Mouse (Mus musculus) small intestine, adult 2 months (tissue): ENCODE measurements around the gene Zfp800. TPM values are rescaled to one million over a fixed set of nuclear protein-coding genes. Genes with fewer than 3 reads are reported as not detected.

ENCODE experiments used
- H3K27ac ChIP-seq: fragments of 200-500 bp; 2 replicates; pipeline ENCODE4 v1.5.1; 2012; ENCODE audit warnings: low read depth, low read length, control low read depth, inconsistent platforms; ENCODE audit not compliant: insufficient read depth
- H3K27me3 ChIP-seq: fragments of 200-500 bp; 2 replicates; pipeline ENCODE4 v1.6.1; 2012; ENCODE audit warnings: mild to moderate bottlenecking, moderate library complexity, low read length, inconsistent platforms; ENCODE audit not compliant: control insufficient read depth, insufficient read depth
- H3K36me3 ChIP-seq: fragments of 200-500 bp; 2 replicates; pipeline ENCODE4 v1.6.1; 2012; ENCODE audit warnings: mild to moderate bottlenecking, low read length, control low read depth, inconsistent platforms; ENCODE audit not compliant: control insufficient read depth, insufficient read depth
- H3K4me1 ChIP-seq: fragments of 200-500 bp; 2 replicates; pipeline ENCODE4 v1.6.1; 2012; ENCODE audit warnings: low read length, inconsistent platforms, mixed read lengths; ENCODE audit not compliant: control insufficient read depth, insufficient read depth, insufficient read length
- H3K4me3 ChIP-seq: fragments of 200-500 bp; 2 replicates; pipeline ENCODE4 v1.5.1; 2012; ENCODE audit warnings: low read depth, mild to moderate bottlenecking, control low read depth, inconsistent platforms, low read length, moderate library complexity
- CTCF ChIP-seq: fragments of 200-500 bp; IDR thresholded peaks from 2 replicates; pipeline ENCODE4 v1.5.1; 2012; ENCODE audit warnings: low read depth, mild to moderate bottlenecking, control low read depth, inconsistent platforms, low read length, moderate library complexity, mixed read lengths; ENCODE audit not compliant: insufficient replicate concordance, insufficient read length; ENCODE audit errors: extremely low read depth
- POLR2A ChIP-seq: fragments of 200-500 bp; IDR thresholded peaks from 2 replicates; pipeline ENCODE4 v1.6.1; 2012; ENCODE audit warnings: low read depth, mild to moderate bottlenecking, control low read depth, inconsistent platforms, low read length, moderate library complexity
- WGBS: fragments of 180-500 bp; shearing (Covaris S2); methylation state at CpG from one replicate; pipeline ENCODE4 v1.1.7; 2018; 5-methylcytosine and 5-hydroxymethylcytosine counted together
- polyA plus RNA-seq: library from polyadenylated mRNA; depleted of rRNA; stranded (reverse); fragments of >200 nt; gene quantifications from 2 replicates; pipeline ENCODE4 v1.2.3, GENCODE M21; 2012

Gene Zfp800
- polyA plus RNA-seq, 1 experiment, result 3.1 TPM

DNA sequence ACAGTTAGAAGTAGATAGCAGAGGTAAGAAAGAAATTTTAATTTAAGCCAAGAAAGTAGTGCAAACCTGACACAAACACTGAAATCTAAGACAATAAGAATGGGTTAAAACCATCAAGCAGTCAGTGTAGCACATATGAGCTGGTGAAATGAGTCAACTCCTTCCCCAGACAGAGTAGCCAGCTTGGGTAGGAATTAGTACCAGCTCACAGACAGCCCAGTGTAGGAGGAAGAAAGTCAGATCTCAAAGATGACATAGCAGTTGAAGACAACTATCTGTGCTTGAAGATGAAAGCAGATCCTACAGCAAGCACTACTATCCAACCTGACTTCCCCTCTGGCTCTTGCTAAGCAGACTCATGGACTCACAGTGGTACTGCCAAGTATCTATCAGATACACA, 145.0 kb downstream of the Zfp800 start:
- no peak for TF ChIP-seq POLR2A
- TF ChIP-seq CTCF, result no peak
- H3K4me1 ChIP-seq, result no peaks in the 10 kb centered on the region
- H3K4me3 ChIP-seq, result no peak overlapping the region
- no peaks in the 10 kb centered on the region for H3K27me3 ChIP-seq
- H3K27ac ChIP-seq, result no peak overlapping the region
- H3K36me3 ChIP-seq, result peaks cover 30% of the 10 kb centered on the region

DNA sequence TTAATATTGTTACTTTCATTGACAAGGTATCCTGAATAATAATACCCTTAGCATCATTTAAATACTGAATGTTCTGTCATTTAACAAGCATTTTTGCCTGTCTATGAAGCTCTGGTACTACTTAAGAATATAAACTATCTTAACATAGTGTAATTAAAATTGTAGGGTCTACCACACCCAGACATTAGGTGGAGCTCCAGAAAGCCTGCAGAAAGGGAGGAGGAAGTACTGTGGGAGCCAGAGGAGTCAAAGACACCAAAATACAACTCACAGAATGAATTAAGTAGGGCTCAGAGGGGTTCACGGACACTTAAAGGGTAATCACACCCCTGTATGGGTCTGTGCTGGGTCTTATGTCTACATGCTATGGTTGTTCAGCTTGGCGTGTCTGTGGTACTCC, 149.6 kb downstream of the Zfp800 start:
- WGBS, result 94% methylated on average over 2 of the region's 2 CpGs
- no peaks in the 10 kb centered on the region for H3K4me1 ChIP-seq
- H3K27me3 ChIP-seq, result no peaks in the 10 kb centered on the region
- no peak for TF ChIP-seq CTCF
- H3K36me3 ChIP-seq, result peaks cover 31% of the 10 kb centered on the region
- H3K27ac ChIP-seq, result no peak overlapping the region
- no peak overlapping the region for H3K4me3 ChIP-seq

DNA sequence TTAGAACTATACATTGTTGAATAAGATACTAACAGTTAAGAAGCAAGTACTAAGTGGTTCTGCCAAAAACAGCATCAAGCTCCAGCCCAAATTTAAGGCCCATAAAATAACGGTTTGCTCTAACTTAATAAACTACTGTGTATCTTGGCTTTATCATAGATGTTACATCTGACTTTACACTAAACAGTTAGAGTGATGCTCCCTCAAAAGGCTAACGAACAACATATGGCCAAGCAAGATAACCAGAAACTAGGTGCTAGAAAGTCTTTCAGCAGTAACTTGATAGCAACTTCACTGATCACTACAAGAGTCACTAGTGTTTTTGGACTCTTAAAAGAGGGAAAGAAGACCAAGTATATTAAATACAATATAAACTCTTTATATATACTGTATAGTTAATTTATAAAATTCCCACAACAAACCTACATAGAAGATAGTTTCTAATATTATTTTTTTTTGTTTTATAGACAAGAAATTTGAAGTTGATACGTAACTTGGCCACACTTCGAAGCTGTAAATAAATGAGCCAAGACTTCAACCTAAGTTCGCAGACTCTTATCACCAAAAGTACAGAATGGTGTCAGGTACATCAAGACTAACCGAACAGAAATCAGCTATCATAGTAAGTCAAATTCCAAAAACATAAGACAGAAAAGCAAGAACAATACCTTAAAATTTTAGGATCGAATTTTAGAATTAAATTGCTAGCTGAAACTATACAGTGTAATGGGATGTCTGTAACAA, 165.0 kb downstream of the Zfp800 start:
- Histone ChIP-seq H3K4me1 (no peaks in the 10 kb centered on the region), H3K36me3 (peaks cover 11% of the 10 kb centered on the region), H3K27me3 (no peaks in the 10 kb centered on the region), H3K27ac (no peak overlapping the region), H3K4me3 (no peak overlapping the region)
- WGBS, result 95% methylated on average over 7 of the region's 7 CpGs
- TF ChIP-seq CTCF (no peak), POLR2A (no peak)

DNA sequence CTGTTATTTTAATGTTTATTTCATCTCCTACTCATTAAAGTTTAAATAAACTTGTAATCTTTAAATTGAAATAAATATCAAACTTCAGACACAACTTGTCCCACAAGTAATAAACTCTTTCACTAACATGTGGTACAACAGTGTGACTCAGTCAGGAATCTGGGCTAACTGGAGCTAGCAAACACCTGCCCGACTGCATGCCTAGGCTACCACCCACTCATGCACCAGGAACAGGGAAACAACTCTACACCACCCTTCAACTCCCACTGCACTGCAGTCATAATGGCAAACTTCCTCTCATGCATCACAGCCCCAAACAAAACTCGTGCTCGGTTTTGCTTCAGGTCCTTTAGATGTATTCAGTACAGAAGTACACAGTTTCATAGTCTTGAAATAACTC, 169.7 kb downstream of the Zfp800 start:
- TF ChIP-seq CTCF, result no peak
- no peak for TF ChIP-seq POLR2A
- H3K27me3 ChIP-seq, result no peaks in the 10 kb centered on the region
- no peak overlapping the region for H3K4me3 ChIP-seq
- no peaks in the 10 kb centered on the region for H3K4me1 ChIP-seq
- 67% methylated on average over 3 of the region's 3 CpGs for WGBS
- H3K36me3 ChIP-seq, result peaks cover 10% of the 10 kb centered on the region
- H3K27ac ChIP-seq, result no peak overlapping the region

DNA sequence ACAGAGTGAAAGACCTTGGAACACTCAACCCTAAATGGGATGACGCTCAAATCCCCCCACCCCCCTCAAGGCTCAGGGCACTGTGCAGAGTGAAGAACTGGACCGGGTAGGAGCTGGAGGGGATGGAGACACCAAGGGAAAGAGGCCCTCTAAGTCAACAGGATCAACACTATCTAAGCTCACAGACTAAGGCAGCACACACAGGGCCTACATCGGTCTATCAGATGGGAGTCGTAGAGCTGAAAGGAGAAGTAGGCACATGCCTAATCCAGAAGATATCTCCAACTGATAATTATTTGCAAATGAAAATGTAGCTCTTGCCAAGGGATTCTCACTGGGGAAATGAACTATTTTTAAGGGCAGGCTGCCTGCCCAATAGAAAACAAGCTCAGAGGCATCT, 176.8 kb downstream of the Zfp800 start:
- Histone ChIP-seq H3K36me3 (peaks cover 4% of the 10 kb centered on the region; the same call in 1 of the 2 replicates), H3K4me3 (no peak overlapping the region), H3K4me1 (no peaks in the 10 kb centered on the region), H3K27ac (no peak overlapping the region), H3K27me3 (no peaks in the 10 kb centered on the region)
- TF ChIP-seq POLR2A (no peak), CTCF (no peak)
- 88% methylated on average over 4 of the region's 4 CpGs for WGBS

DNA sequence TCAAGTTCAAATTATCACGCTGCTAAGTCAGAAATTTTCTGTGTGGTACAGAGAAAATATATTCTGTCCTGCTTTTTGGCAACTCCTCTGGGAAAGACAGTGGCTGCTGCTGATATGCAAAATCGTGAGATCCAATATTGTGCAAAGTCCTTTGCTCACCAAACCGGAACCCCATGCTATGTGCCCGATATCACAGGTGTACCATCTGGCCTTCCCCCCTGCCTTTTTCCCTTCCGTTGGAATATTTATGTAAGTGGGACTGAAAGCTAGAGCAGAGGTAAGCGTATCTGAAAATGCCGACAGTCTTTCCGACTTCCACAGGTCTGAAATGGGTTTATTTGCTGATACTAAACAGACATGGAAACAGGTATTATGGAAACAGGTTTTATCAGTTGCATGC, 179.4 kb downstream of the Zfp800 start:
- Histone ChIP-seq H3K36me3 (no peaks in the 10 kb centered on the region), H3K4me1 (no peaks in the 10 kb centered on the region), H3K4me3 (no peak overlapping the region), H3K27me3 (no peaks in the 10 kb centered on the region), H3K27ac (no peak overlapping the region)
- TF ChIP-seq CTCF, result no peak
- TF ChIP-seq POLR2A, result no peak
- 81% methylated on average over 8 of the region's 8 CpGs for WGBS

DNA sequence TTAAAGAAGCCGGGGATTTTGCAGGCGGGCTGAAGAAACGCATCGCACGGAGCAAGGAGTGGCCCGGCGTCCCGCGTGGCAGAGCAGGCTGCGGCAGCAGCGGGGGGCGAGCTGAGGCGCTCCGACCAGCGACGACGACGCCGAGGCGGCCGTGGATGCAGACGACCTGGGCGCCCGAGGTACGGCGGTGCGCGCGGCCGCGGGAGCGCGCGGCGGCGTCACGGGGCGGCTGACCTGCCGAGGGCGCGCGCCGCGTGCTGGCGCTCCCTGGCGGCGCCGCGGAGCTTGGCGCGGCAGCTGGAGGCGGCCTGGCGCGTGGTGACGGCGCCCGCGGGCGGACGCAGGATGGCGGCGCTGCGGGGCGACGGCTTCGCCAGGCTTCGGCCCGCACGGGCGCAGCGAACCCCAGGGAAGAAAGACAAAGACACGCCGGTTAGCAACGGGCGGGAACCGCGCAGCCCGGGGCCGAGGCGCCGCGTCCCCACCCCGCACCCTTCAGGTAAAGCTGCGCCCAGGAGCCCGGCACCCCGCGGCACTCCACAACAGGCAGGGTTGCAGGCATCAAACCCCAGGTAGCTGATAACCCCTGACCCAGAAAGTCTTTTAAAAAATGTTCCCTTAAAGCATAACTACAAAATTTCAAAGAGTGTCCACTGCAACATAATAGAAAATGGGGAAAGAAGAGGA, 182.4 kb downstream of the Zfp800 start:
- H3K4me3 ChIP-seq, result peak overlapping the region; percentile 73
- no peak for TF ChIP-seq POLR2A
- TF ChIP-seq CTCF, result peak; percentile 41; the same call in 1 of the 2 replicates
- no peaks in the 10 kb centered on the region for H3K27me3 ChIP-seq
- no peaks in the 10 kb centered on the region for H3K4me1 ChIP-seq
- 1% methylated on average over 86 of the region's 87 CpGs for WGBS
- no peaks in the 10 kb centered on the region for H3K36me3 ChIP-seq
- no peak overlapping the region for H3K27ac ChIP-seq
